Mouse (Mus musculus) splenic B cell, adult 2 months (primary cell): ENCODE measurements around the gene Rasal3.
A peak's percentile ranks its signal among the peaks of the same experiment; 100 is the strongest.

Source experiments
- DNase-seq: peaks from one replicate; pipeline ENCODE4 v3.0.0-alpha.2; 2011; ENCODE audit warnings: low read depth, low spot score
- H3K27me3 ChIP-seq: 2 replicates; pipeline ENCODE4 v1.6.1; 2012; ENCODE audit warnings: mild to moderate bottlenecking, low read length, moderate library complexity, mixed read lengths; ENCODE audit not compliant: control insufficient read depth, poor library complexity, insufficient read depth, severe bottlenecking
- H3K36me3 ChIP-seq: 2 replicates; pipeline ENCODE4 v1.6.1; 2012; ENCODE audit warnings: mild to moderate bottlenecking, low read length, moderate library complexity, mixed read lengths; ENCODE audit not compliant: control insufficient read depth, poor library complexity, insufficient read depth, severe bottlenecking

The Rasal3 gene

DNA sequence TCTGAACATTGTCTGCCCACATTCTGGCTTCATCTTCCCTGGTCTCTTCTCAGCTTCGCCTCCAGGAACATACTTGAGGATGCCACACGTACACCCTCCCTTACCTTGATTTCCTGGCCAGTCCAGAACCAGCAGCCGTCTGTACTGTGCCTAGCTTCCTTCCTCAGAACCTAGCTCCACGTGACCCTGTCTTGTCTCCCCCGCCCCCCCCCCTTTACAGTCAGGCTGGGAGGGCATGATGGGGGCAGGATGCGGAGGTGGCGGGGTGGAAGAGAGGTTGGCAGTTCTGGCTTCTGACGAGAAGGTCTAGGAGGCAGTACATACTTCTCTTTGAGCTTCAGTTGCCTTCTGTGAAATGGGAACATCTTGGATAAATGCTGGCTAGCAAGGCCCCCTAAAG, at the start of gene Rasal3:
Rasal3 (minus strand) TSS at position 167 of the 400 bp plus-strand sequence.
- H3K36me3 ChIP-seq, result peaks cover 3% of the 10 kb centered on the region; the same call in 1 of the 2 replicates
- peak; percentile 81 for DNase-seq
- H3K27me3 ChIP-seq, result no peaks in the 10 kb centered on the region

DNA sequence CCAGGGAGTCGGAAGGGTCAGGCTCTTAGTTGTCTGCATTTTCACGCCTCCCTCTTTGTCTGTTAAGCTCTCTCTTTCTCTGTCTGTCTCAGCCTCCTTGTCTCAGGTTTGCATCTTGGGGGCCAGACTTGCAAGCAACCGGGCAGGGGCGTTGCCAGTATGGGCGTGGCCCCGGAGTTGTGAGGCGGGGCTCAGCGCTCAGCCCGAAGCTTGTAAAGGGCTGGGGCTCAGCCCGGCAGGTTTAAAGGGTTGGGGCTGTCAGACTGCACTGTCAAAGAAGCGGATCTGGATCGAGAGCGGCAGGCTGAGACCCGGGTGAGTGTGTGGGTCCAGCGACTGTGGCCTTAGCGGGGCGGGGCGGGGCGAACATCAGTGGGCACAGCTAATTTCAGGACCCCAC, 49.1 kb upstream of the Rasal3 start, which contains the start of gene Cyp4f39:
Cyp4f39 (plus strand) TSS at position 242 of the 400 bp plus-strand sequence.
- peak; percentile 18 for DNase-seq
- no peaks in the 10 kb centered on the region for H3K27me3 ChIP-seq
- H3K36me3 ChIP-seq, result no peaks in the 10 kb centered on the region

DNA sequence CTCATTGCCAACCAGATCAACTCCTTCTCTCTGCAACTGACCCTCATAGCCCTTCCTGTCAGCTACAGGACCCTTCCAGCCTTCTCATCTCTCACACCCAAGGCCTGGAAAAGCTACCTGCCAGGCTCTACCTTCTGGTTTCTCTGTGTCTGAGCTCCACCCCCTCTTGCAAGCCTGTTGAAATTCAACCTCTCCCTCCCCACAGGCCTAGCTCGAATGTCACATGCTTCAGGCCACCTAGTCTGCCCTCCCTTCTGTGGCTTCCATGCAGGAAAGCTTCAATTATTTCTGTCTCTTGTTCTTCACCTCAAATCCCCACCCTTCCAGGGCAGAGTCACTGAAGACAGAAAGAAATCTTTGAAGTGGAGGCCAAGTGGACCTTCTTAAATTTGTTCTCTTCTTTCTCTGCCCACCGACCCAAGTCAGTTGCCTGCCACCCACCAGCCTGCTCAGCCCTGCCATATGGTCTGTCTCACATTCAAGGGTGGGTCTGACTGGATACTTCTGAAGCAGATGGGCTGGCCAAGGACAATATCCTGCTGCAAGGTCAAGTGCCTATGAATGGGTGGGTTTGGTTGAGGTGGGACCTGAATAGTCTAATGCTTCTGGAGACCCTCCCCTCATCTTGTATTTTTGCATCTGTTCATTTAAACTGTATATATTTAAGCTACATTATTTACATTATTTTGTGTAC, 47.6 kb upstream of the Rasal3 start:
- no peaks in the 10 kb centered on the region for H3K36me3 ChIP-seq
- DNase-seq, result no peak
- no peaks in the 10 kb centered on the region for H3K27me3 ChIP-seq

DNA sequence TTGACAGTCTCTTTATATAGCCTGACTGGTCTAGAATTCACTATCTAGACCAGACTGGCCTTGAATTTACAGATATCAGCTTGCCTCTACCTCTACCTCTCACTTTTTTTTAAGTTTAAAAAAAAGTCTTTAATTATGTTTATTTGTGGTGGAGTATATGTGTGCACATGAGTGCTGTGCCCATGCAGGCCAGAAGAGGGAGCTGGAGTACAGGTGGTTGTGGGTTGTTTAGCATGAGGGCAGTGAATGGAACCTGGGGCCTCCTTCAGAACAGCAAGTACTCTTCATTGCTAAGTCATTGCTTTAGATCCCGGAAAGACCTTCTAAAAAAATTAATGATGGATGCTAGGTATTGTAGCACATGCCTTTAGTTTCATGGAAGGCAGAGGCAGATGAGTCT, 45.7 kb upstream of the Rasal3 start:
- no peaks in the 10 kb centered on the region for H3K36me3 ChIP-seq
- DNase-seq, result no peak

DNA sequence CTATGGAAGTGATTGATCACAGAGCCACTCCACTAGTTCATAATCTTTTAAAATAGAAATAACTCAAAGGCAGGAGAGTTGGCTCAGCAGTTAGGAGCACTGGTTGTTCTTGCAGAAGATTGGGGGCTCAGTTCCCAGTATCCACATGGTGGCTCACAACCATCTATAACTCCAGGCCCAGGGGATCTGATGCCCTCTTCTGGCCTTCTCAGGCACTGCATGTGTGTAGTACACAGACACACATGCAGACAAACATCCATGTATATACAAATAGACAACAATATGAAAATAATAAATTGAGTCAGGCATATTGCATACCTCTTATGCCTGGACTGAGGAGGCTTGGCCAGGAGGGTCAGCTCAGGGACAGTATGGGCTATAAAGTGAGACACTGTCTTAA, 43.8 kb upstream of the Rasal3 start:
- Histone ChIP-seq H3K27me3 (no peaks in the 10 kb centered on the region), H3K36me3 (no peaks in the 10 kb centered on the region)
- DNase-seq, result no peak

More for the DNA sequence above, 45.7 kb upstream of the Rasal3 start:
- no peaks in the 10 kb centered on the region for H3K27me3 ChIP-seq

DNA sequence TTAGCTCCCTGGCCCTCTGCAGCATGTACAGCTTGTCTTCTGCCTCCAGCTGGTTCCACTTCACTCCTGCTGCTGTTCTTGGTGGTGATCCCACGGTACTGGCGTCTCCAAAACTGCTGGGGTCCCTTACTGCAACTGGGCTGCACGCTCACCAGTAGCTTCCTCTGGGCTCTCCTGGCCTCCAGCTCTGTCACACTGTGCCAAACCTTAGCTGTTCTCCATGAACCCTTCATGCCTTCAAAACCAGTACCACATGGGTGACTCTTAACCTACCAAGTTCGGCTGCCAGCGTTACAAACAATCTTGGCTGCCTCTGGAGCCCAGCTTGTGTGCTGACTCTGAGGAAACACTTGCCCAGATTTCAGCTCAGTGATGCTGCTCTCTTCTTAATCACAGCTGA, 41.6 kb upstream of the Rasal3 start:
- DNase-seq, result no peak
- Histone ChIP-seq H3K36me3 (no peaks in the 10 kb centered on the region), H3K27me3 (no peaks in the 10 kb centered on the region)

DNA sequence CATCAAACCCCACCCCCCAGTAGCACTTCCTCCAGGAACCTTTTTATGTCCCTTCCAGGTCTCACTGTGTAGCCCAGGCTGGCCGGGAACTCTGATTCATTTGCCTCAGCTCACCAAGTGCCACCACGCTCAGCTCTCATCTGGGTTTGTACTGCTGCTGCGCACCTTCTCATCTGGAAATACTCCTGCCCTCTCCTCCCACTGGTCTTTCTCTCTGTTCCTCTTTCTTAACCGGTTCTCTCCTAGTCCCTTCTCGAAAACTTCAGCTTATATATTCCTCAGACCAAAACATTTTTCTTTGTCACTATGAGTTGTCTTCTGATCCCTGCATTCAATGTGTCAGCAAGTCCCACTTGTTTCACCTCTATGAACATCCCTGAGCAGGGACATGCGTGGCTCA, 39.9 kb upstream of the Rasal3 start:
- H3K36me3 ChIP-seq, result no peaks in the 10 kb centered on the region
- DNase-seq, result peak; percentile 30
- no peaks in the 10 kb centered on the region for H3K27me3 ChIP-seq

DNA sequence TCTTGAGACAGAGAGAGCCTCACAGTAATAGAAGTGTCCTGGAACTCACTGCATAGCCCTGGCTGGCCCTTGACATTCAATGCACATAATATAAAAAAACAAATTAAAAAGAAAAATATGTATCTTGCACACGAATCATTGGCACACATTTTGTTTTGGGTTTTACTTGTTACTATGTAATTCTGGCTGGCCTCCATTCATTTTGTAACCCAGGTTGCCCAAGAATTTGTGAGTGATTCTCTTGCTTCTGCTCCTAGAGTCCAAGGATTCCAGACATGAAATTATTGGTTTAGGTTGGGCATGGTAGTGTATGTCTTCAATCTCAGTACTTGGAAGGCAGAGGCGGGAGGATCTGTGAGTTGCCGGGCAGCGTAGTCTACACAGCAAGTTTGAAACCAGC, 33.7 kb upstream of the Rasal3 start:
- H3K27me3 ChIP-seq, result no peaks in the 10 kb centered on the region
- no peak for DNase-seq
- no peaks in the 10 kb centered on the region for H3K36me3 ChIP-seq

DNA sequence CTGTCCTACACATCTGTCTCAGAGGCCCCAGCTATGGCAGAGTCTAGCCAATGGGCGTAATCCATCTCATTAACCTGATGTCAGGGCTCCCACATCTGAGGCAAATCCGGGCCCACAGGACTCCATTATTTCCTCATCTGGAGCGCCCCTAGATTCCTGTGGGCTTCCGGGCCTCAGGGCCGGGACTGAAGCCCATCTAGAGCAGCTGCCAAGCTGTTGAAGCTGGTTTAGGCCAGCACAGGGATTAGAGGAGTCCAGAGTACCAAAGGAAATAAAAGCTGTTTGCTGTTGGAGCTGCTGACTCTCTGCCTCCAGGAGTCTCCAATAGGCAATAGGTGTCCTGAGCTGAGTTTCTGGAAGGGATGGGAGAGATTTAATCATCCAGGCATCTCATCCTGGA, 31.8 kb upstream of the Rasal3 start:
- DNase-seq, result no peak
- no peaks in the 10 kb centered on the region for H3K36me3 ChIP-seq
- H3K27me3 ChIP-seq, result no peaks in the 10 kb centered on the region

DNA sequence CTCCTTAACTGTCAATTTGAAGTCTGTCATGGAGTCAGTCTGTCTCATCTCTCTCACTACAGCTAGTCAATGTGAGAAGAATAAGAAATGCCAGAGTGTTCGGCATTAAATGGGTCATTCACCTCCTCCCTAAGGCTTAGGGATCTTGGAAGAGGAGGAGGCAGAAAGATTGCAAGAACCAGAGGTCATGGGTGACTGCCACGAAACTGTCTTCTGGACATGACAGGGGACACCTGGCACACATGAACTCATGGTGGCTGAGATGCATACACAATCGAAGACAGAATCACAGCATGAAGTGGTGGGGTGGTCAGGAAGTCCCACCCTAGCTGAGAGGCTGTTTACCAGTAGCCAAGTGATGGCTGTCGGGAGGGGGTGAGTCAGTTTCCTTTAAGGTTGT, 30.9 kb upstream of the Rasal3 start:
- Histone ChIP-seq H3K27me3 (no peaks in the 10 kb centered on the region), H3K36me3 (no peaks in the 10 kb centered on the region)
- DNase-seq, result no peak

DNA sequence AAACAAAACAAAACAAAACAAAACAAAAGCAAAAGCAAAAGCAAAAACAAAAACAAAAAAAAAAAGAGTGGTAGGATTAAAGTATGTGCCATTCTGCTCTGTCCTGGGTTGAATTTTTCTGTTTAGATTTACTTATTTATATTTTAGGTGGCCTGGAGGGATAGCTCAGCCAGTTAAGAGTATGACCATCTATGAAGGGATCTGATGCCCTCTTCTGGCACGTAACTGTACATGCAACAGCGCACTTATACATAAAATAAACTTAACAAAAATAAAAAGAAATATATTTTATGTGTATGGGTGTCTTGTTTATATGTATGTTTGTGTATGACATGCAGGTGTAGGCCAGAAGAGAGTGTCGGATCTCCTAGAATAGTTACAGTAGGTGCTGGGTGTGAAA, 28.6 kb upstream of the Rasal3 start:
- no peaks in the 10 kb centered on the region for H3K36me3 ChIP-seq
- H3K27me3 ChIP-seq, result no peaks in the 10 kb centered on the region
- peak; percentile 82 for DNase-seq

DNA sequence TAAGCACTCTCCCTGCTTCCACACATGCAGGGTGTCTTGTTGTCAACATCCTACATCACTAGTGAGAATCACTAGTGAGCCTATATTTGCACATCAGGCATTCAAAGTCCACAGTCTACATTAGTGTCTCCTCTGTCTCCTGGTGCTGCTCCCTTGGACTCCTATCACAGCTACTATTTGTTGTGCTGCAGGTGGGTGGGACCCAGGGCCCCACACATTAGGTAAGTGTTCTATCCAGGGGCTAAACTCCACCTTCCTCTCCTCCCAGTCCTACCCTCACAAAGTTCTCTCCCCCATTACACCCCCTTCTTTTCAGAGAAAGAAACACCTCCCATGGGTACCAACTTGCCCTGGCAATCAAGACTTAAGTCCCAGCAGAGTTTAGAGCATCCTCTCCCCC, 23.2 kb upstream of the Rasal3 start:
- no peaks in the 10 kb centered on the region for H3K36me3 ChIP-seq
- no peaks in the 10 kb centered on the region for H3K27me3 ChIP-seq
- DNase-seq, result no peak

DNA sequence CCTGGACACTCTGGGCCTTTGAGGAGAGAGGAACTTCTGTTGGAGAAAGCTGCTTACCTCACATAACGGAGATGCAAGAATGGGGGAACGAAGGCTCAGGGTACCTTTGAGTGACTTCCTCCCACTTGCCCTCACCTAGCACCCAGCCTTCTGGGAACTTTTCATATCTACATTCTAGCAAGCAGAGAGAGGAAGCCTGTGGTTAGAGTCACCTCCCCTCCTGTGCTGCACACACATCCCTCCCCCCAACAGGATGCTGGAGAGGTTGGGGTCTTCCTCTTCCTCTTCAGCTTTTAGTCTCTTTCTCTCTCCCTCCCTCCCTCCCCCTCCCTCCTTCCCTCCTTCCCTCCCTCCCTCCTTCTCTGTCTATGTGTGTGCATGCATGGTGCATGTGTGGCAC, 20.7 kb upstream of the Rasal3 start, which contains the start of gene Pglyrp2:
Pglyrp2 (minus strand) TSS at position 134 of the 400 bp plus-strand sequence.
- 0 out of 2 replicates have a peak, but pooled peaks cover 4% of the 10 kb centered on the region for H3K36me3 ChIP-seq
- H3K27me3 ChIP-seq, result no peaks in the 10 kb centered on the region
- DNase-seq, result peak; percentile 63

DNA sequence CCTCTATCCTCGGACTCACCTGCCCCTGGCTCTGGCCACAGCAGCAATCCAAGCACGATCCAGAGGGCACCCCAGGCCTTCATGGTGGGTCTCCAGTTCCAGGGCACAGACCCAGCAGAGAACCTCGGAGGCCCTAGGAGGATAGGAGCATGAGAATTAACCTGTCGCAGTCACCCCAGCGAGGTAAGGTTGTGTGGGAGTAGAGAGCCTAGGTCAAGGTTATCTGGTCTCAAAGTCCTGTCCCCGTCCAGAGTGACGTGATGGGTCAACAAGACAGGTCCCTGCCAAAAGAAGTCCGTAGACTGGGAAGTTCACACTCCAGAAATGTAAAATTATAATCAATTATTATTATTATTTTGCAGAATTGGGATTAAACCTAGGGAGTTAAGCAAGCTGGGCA, 17.4 kb upstream of the Rasal3 start:
- no peak for DNase-seq
- H3K36me3 ChIP-seq, result peaks cover 16% of the 10 kb centered on the region
- no peaks in the 10 kb centered on the region for H3K27me3 ChIP-seq

DNA sequence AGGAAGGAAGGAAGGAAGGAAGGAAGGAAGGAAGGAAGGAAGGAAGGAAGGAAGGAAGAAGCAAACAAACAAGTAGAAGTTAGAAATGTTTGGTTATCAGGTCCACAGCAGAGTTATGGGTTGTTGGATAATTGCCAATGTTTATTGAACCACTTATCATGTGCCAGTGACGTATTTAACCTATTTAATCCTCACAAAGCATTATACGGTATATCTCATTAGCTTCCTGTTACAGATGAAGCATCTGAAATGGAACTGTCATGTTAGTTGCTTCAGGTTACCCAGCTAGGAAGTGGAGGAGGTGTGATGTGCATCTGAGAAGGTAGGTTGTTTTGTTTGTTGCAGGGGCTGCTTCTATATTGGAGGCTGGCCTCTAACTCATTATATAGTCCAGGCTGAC, 16.6 kb upstream of the Rasal3 start:
- Histone ChIP-seq H3K36me3 (peaks cover 16% of the 10 kb centered on the region), H3K27me3 (no peaks in the 10 kb centered on the region)
- no peak for DNase-seq

DNA sequence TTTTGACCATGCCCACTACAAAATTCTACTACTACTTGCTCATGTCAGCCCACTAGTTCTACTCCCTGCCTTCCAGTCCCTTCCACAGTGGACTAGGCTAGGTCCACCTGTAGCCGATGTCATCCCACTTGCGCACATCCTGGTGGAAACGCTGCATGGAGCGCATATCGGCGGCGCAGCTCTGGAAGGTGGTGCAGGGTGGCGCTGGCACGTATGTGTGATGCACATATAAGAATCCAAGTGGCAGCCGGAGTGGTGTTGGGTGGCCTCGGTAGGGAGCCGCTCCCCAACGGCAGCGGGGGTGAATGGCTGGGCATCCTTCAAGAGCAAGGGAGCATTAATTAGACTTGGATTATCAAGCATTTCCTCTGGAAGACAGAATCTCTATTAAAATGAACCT, 13.4 kb upstream of the Rasal3 start:
- Histone ChIP-seq H3K27me3 (no peaks in the 10 kb centered on the region), H3K36me3 (peaks cover 20% of the 10 kb centered on the region)
- DNase-seq, result no peak
